Mouse (Mus musculus): ENCODE results near the gene Zfp365. TPM values are rescaled to one million over a fixed set of nuclear protein-coding genes. Genes with fewer than 3 reads are reported as not detected.

The Zfp365 gene
- polyA plus RNA-seq, 1 experiment from 2014 or later, result 4.0 TPM

- WGBS, result 97% methylated on average over 6 of the region's 6 CpGs
- Histone ChIP-seq H3K9ac (replicated peaks) (no peak overlapping the region), H3K27ac (replicated peaks) (no peak overlapping the region), H3K27me3 (replicated peaks) (no peaks in the 10 kb centered on the region), H3K4me1 (no peaks in the 10 kb centered on the region), H3K36me3 (no peaks in the 10 kb centered on the region), H3K9me3 (replicated peaks) (no peaks in the 10 kb centered on the region), H3K4me3 (replicated peaks) (no peak overlapping the region), H3K4me2 (no peak overlapping the region)
- no peak for ATAC-seq (ENCODE audit: low FRiP score)
Observed at GRCm38 (mm10) chr10:67865841-67866240, 46.6 kb downstream of the Zfp365 start.

GRCm38 (mm10) chr10:67865063-67865462 lies 47.4 kb downstream of the Zfp365 start:
- no peaks in the 10 kb centered on the region for H3K4me1 ChIP-seq
- no peak overlapping the region for H3K4me2 ChIP-seq
- no peak overlapping the region for H3K4me3 ChIP-seq (replicated peaks)
- no peaks in the 10 kb centered on the region for H3K36me3 ChIP-seq
- no peaks in the 10 kb centered on the region for H3K27me3 ChIP-seq (replicated peaks)
- no peaks in the 10 kb centered on the region for H3K9me3 ChIP-seq (replicated peaks)
- 85% methylated on average over 3 of the region's 3 CpGs for WGBS
- no peak for ATAC-seq (ENCODE audit: low FRiP score)
- H3K27ac ChIP-seq (replicated peaks), result no peak overlapping the region
- H3K9ac ChIP-seq (replicated peaks), result no peak overlapping the region

- Histone ChIP-seq H3K9me3 (replicated peaks) (no peaks in the 10 kb centered on the region), H3K4me2 (no peak overlapping the region), H3K9ac (replicated peaks) (no peak overlapping the region), H3K27ac (replicated peaks) (no peak overlapping the region), H3K36me3 (no peaks in the 10 kb centered on the region), H3K4me1 (no peaks in the 10 kb centered on the region), H3K4me3 (replicated peaks) (no peak overlapping the region), H3K27me3 (replicated peaks) (no peaks in the 10 kb centered on the region)
- no peak for ATAC-seq (ENCODE audit: low FRiP score)
- 19% methylated on average over 7 of the region's 7 CpGs for WGBS
Observed at GRCm38 (mm10) chr10:67862331-67862730, 50.1 kb downstream of the Zfp365 start.

GRCm38 (mm10) chr10:67858878-67859277 lies 53.6 kb downstream of the Zfp365 start:
- Histone ChIP-seq H3K9me3 (replicated peaks) (no peaks in the 10 kb centered on the region), H3K36me3 (no peaks in the 10 kb centered on the region)
- 16% methylated on average over 8 of the region's 8 CpGs for WGBS

GRCm38 (mm10) chr10:67857561-67857906 lies 54.9 kb downstream of the Zfp365 start:
- no peaks in the 10 kb centered on the region for H3K27me3 ChIP-seq (replicated peaks)
- H3K27ac ChIP-seq (replicated peaks), result no peak overlapping the region
- H3K4me2 ChIP-seq, result no peak overlapping the region
- H3K4me3 ChIP-seq (replicated peaks), result no peak overlapping the region
- H3K36me3 ChIP-seq, result no peaks in the 10 kb centered on the region
- no peaks in the 10 kb centered on the region for H3K9me3 ChIP-seq (replicated peaks)
- no peak for ATAC-seq (ENCODE audit: low FRiP score)
- WGBS, result 70% methylated on average over 4 of the region's 4 CpGs
- no peak overlapping the region for H3K9ac ChIP-seq (replicated peaks)
- H3K4me1 ChIP-seq, result no peaks in the 10 kb centered on the region

More at GRCm38 (mm10) chr10:67858878-67859277, 53.6 kb downstream of the Zfp365 start:
- no peak overlapping the region for H3K27ac ChIP-seq (replicated peaks)
- no peaks in the 10 kb centered on the region for H3K27me3 ChIP-seq (replicated peaks)
- no peaks in the 10 kb centered on the region for H3K4me1 ChIP-seq
- no peak overlapping the region for H3K4me2 ChIP-seq
- H3K9ac ChIP-seq (replicated peaks), result no peak overlapping the region
- no peak overlapping the region for H3K4me3 ChIP-seq (replicated peaks)
- ATAC-seq (ENCODE audit: low FRiP score), result peak; percentile 50; the same call in 1 of the 2 replicates

GRCm38 (mm10) chr10:67856791-67857560 lies 55.5 kb downstream of the Zfp365 start:
- Histone ChIP-seq H3K36me3 (no peaks in the 10 kb centered on the region), H3K4me1 (no peaks in the 10 kb centered on the region), H3K4me2 (no peak overlapping the region), H3K27me3 (replicated peaks) (no peaks in the 10 kb centered on the region), H3K9me3 (replicated peaks) (no peaks in the 10 kb centered on the region), H3K27ac (replicated peaks) (no peak overlapping the region), H3K9ac (replicated peaks) (no peak overlapping the region), H3K4me3 (replicated peaks) (no peak overlapping the region)
- WGBS, result 91% methylated on average over 14 of the region's 14 CpGs
- ATAC-seq (ENCODE audit: low FRiP score), result no peak

- Histone ChIP-seq H3K27me3 (replicated peaks) (no peaks in the 10 kb centered on the region), H3K9me3 (replicated peaks) (no peaks in the 10 kb centered on the region), H3K4me3 (replicated peaks) (no peak overlapping the region), H3K4me1 (no peaks in the 10 kb centered on the region), H3K4me2 (no peak overlapping the region), H3K27ac (replicated peaks) (no peak overlapping the region), H3K36me3 (no peaks in the 10 kb centered on the region), H3K9ac (replicated peaks) (no peak overlapping the region)
- no peak for ATAC-seq (ENCODE audit: low FRiP score)
- 64% methylated on average over 5 of the region's 5 CpGs for WGBS
Observed at GRCm38 (mm10) chr10:67855760-67856159, 56.7 kb downstream of the Zfp365 start.

- Histone ChIP-seq H3K9me3 (replicated peaks) (no peaks in the 10 kb centered on the region), H3K4me2 (no peak overlapping the region), H3K4me3 (replicated peaks) (no peak overlapping the region), H3K27me3 (replicated peaks) (no peaks in the 10 kb centered on the region), H3K9ac (replicated peaks) (no peak overlapping the region), H3K36me3 (no peaks in the 10 kb centered on the region), H3K27ac (replicated peaks) (no peak overlapping the region), H3K4me1 (no peaks in the 10 kb centered on the region)
- no peak for ATAC-seq (ENCODE audit: low FRiP score)
- WGBS, result 87% methylated on average over 6 of the region's 6 CpGs
Observed at GRCm38 (mm10) chr10:67852411-67852810, 60.1 kb downstream of the Zfp365 start.

GRCm38 (mm10) chr10:67851079-67851478 lies 61.4 kb downstream of the Zfp365 start:
- no peak overlapping the region for H3K9ac ChIP-seq (replicated peaks)
- ATAC-seq (ENCODE audit: low FRiP score), result no peak
- no peaks in the 10 kb centered on the region for H3K4me1 ChIP-seq
- H3K9me3 ChIP-seq (replicated peaks), result no peaks in the 10 kb centered on the region
- H3K27me3 ChIP-seq (replicated peaks), result no peaks in the 10 kb centered on the region
- no peak overlapping the region for H3K27ac ChIP-seq (replicated peaks)
- no peaks in the 10 kb centered on the region for H3K36me3 ChIP-seq
- no peak overlapping the region for H3K4me2 ChIP-seq
- no peak overlapping the region for H3K4me3 ChIP-seq (replicated peaks)
- 49% methylated on average over 6 of the region's 6 CpGs for WGBS

GRCm38 (mm10) chr10:67846016-67846650 lies 66.3 kb downstream of the Zfp365 start:
- ATAC-seq (ENCODE audit: low FRiP score), result no peak
- H3K4me3 ChIP-seq (replicated peaks), result no peak overlapping the region
- H3K27me3 ChIP-seq (replicated peaks), result no peaks in the 10 kb centered on the region
- no peaks in the 10 kb centered on the region for H3K9me3 ChIP-seq (replicated peaks)
- no peak overlapping the region for H3K4me2 ChIP-seq
- H3K9ac ChIP-seq (replicated peaks), result no peak overlapping the region
- H3K27ac ChIP-seq (replicated peaks), result no peak overlapping the region
- no peaks in the 10 kb centered on the region for H3K36me3 ChIP-seq
- 75% methylated on average over 14 of the region's 14 CpGs for WGBS
- H3K4me1 ChIP-seq, result no peaks in the 10 kb centered on the region

- no peak overlapping the region for H3K4me2 ChIP-seq
- no peak overlapping the region for H3K9ac ChIP-seq (replicated peaks)
- no peaks in the 10 kb centered on the region for H3K36me3 ChIP-seq
- no peaks in the 10 kb centered on the region for H3K9me3 ChIP-seq (replicated peaks)
- WGBS, result 73% methylated on average over 10 of the region's 10 CpGs
- H3K27me3 ChIP-seq (replicated peaks), result no peaks in the 10 kb centered on the region
- no peak overlapping the region for H3K4me3 ChIP-seq (replicated peaks)
- H3K27ac ChIP-seq (replicated peaks), result no peak overlapping the region
- no peaks in the 10 kb centered on the region for H3K4me1 ChIP-seq
- no peak for ATAC-seq (ENCODE audit: low FRiP score)
Observed at GRCm38 (mm10) chr10:67841596-67841995, 70.9 kb downstream of the Zfp365 start.

GRCm38 (mm10) chr10:67840735-67841134 lies 71.7 kb downstream of the Zfp365 start:
- Histone ChIP-seq H3K27ac (replicated peaks) (no peak overlapping the region), H3K4me3 (replicated peaks) (no peak overlapping the region), H3K36me3 (no peaks in the 10 kb centered on the region), H3K9me3 (replicated peaks) (no peaks in the 10 kb centered on the region), H3K4me1 (no peaks in the 10 kb centered on the region), H3K4me2 (no peak overlapping the region), H3K27me3 (replicated peaks) (no peaks in the 10 kb centered on the region), H3K9ac (replicated peaks) (no peak overlapping the region)
- 94% methylated on average over 4 of the region's 4 CpGs for WGBS
- no peak for ATAC-seq (ENCODE audit: low FRiP score)
